Mouse (Mus musculus): ENCODE measurements at regions not wholly inside any gene's neighbourhood (a gene's known extent, or its start where the extent isn't known, plus 50 kb on each side); places are given as distances from the start of the nearest gene placed in this dataset.

DNA sequence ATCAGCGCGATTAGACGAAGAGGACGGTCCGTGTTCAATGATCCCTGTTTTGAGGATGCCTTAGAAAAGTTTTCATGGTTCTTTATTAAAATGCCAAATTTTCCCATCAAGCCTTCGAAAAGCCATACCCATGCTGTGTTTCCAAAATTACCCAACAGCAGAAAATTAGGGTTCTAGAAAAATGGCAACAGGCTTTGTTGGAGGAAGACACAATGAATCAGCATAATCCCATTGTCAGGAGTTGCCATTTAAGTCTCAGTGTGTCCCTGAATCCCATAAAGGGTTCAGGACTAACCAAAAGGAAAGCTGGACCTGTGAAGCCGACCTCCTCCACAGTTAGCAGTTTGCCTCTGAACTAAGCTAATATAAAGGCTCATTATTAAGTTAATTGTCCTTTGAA lies 247.6 kb downstream of the Nr2f2 start:
- no peak for TF ChIP-seq CTCF (IDR thresholded peaks at IDR 0.05; ENCODE audit: insufficient read depth, low read depth, low read length)
- no peak for TF ChIP-seq POLR2A (IDR thresholded peaks at IDR 0.05; ENCODE audit: insufficient read depth, low read depth, low read length)
